Mouse (Mus musculus): ENCODE measurements around the gene Psat1. TPM values are rescaled to one million over a fixed set of nuclear protein-coding genes. Genes with fewer than 3 reads are reported as not detected.

Psat1 gene
- total and polyA plus RNA-seq, 3 experiments, result 340 to 549 (median 423) TPM

- H3K4me2 ChIP-seq (ENCODE audit: insufficient read depth, low read depth, poor library complexity, severe bottlenecking), result no peak overlapping the region
- TF ChIP-seq CHD2 (IDR thresholded peaks at IDR 0.05; ENCODE audit: low read length), result no peak
- no peak for TF ChIP-seq RCOR1 (conservative IDR thresholded peaks at IDR 0.05; ENCODE audit: low read depth, low read length)
- TF ChIP-seq POLR2A (IDR thresholded peaks at IDR 0.05; ENCODE audit: low read depth, low read length), result no peak
- TF ChIP-seq ZNF384 (IDR thresholded peaks at IDR 0.05; ENCODE audit: low read depth, low read length), result no peak
- TF ChIP-seq E2F4 (IDR thresholded peaks at IDR 0.05; ENCODE audit: insufficient replicate concordance, low read depth, low read length), result no peak
- no peak for TF ChIP-seq MYC (IDR thresholded peaks at IDR 0.05; ENCODE audit: low read depth, low read length)
- TF ChIP-seq EP300 (IDR thresholded peaks at IDR 0.05; ENCODE audit: low read length), result no peak
- no peak for TF ChIP-seq KAT2A (IDR thresholded peaks at IDR 0.05; ENCODE audit: insufficient replicate concordance, low read length)
- TF ChIP-seq POLR2AphosphoS2 (IDR thresholded peaks at IDR 0.05; ENCODE audit: low read depth, low read length), result no peak
- TF ChIP-seq USF2 (conservative IDR thresholded peaks at IDR 0.05; ENCODE audit: low read depth, low read length), result no peak
- no peak for TF ChIP-seq USF1 (IDR thresholded peaks at IDR 0.05; ENCODE audit: low read depth, low read length)
- TF ChIP-seq NRF1 (IDR thresholded peaks at IDR 0.05; ENCODE audit: low read depth, low read length), result no peak
- no peak for TF ChIP-seq JUND (conservative IDR thresholded peaks at IDR 0.05; ENCODE audit: low read depth, low read length)
- no peak for TF ChIP-seq BHLHE40 (IDR thresholded peaks at IDR 0.05; ENCODE audit: low read depth, low read length)
- no peak for TF ChIP-seq NELFE (IDR thresholded peaks at IDR 0.05; ENCODE audit: low read depth, low read length)
- no peak for TF ChIP-seq ZC3H11A (IDR thresholded peaks at IDR 0.05; ENCODE audit: low read depth, low read length)
- dilution Hi-C loops (cut with MboI; ENCODE audit: extremely low pct_ligation_motif_present, extremely low pct_unique_long_range_greater_than_20kb, low sequenced_read_pairs), result no loop called here
- H3K36me3 ChIP-seq (replicated peaks in 1 of 2; ENCODE audit: control insufficient read depth in 1 of 2, insufficient read depth in 1 of 2, low read length in 1 of 2), result no peaks in the 10 kb centered on the region
- DNase-seq (ENCODE audit: extremely low read depth), result no peak
- H3K4me3 ChIP-seq (replicated peaks in 1 of 3; ENCODE audit: low read depth in 2 of 3, low read length in 2 of 3, poor library complexity in 1 of 3), result no peak overlapping the region
- no peaks in the 10 kb centered on the region for H3K79me2 ChIP-seq (replicated peaks; ENCODE audit: control insufficient read depth, extremely low read depth, insufficient read depth, poor library complexity, severe bottlenecking)
- peaks cover 2 to 10% of the 10 kb centered on the region in 2 experiments; a peak in 3 of 4 replicates for H3K4me1 ChIP-seq (ENCODE audit: control insufficient read depth in 1 of 2, insufficient read depth in 2 of 2)
- H3K27ac ChIP-seq (ENCODE audit: insufficient read depth, low read depth), result no peak overlapping the region
- no peaks in the 10 kb centered on the region for H3K27me3 ChIP-seq (replicated peaks)
- H3K9ac ChIP-seq (ENCODE audit: insufficient read depth, low read depth), result no peak overlapping the region
- no peaks in the 10 kb centered on the region for H3K9me3 ChIP-seq (replicated peaks; ENCODE audit: low read length)
- in situ Hi-C loops (cut with MboI; ENCODE audit: low pct_ligation_motif_present, low pct_unique_long_range_greater_than_20kb, low sequenced_read_pairs), result no loop called here
Measured at GRCm38 (mm10) chr19:15943117-15943423, 4.1 kb downstream of the Psat1 start.

GRCm38 (mm10) chr19:15942421-15943116 lies 4.6 kb downstream of the Psat1 start:
- Histone ChIP-seq H3K4me1 (ENCODE audit: control insufficient read depth in 1 of 2, insufficient read depth in 2 of 2) (peaks cover 2 to 10% of the 10 kb centered on the region in 2 experiments; a peak in 3 of 4 replicates), H3K79me2 (replicated peaks; ENCODE audit: control insufficient read depth, extremely low read depth, insufficient read depth, poor library complexity, severe bottlenecking) (no peaks in the 10 kb centered on the region), H3K36me3 (replicated peaks in 1 of 2; ENCODE audit: control insufficient read depth in 1 of 2, insufficient read depth in 1 of 2, low read length in 1 of 2) (no peaks in the 10 kb centered on the region), H3K9ac (ENCODE audit: insufficient read depth, low read depth) (no peak overlapping the region), H3K27ac (ENCODE audit: insufficient read depth, low read depth) (no peak overlapping the region), H3K4me3 (replicated peaks in 1 of 3; ENCODE audit: low read depth in 2 of 3, low read length in 2 of 3, poor library complexity in 1 of 3) (no peak overlapping the region), H3K9me3 (replicated peaks; ENCODE audit: low read length) (no peaks in the 10 kb centered on the region), H3K27me3 (replicated peaks) (no peaks in the 10 kb centered on the region), H3K4me2 (ENCODE audit: insufficient read depth, low read depth, poor library complexity, severe bottlenecking) (no peak overlapping the region)
- in situ Hi-C loops (cut with MboI; ENCODE audit: low pct_ligation_motif_present, low pct_unique_long_range_greater_than_20kb, low sequenced_read_pairs), result no loop called here
- dilution Hi-C loops (cut with MboI; ENCODE audit: extremely low pct_ligation_motif_present, extremely low pct_unique_long_range_greater_than_20kb, low sequenced_read_pairs), result no loop called here
- no peak for DNase-seq (ENCODE audit: extremely low read depth)
- no peak for TF ChIP-seq USF1 (IDR thresholded peaks at IDR 0.05; ENCODE audit: low read depth, low read length)
- TF ChIP-seq ETS1 (conservative IDR thresholded peaks at IDR 0.05; ENCODE audit: low read depth, low read length), result no peak
- no peak for TF ChIP-seq KAT2A (IDR thresholded peaks at IDR 0.05; ENCODE audit: insufficient replicate concordance, low read length)
- TF ChIP-seq ZMIZ1 (IDR thresholded peaks at IDR 0.05; ENCODE audit: low read depth, low read length), result no peak
- TF ChIP-seq BHLHE40 (IDR thresholded peaks at IDR 0.05; ENCODE audit: low read depth, low read length), result no peak
